Mouse (Mus musculus): ENCODE measurements around the gene Prr36. TPM values are rescaled to one million over a fixed set of nuclear protein-coding genes. Genes with fewer than 3 reads are reported as not detected.

Gene Prr36
- polyA plus RNA-seq, 1 experiment from 2014 or later: 2.3 TPM

DNA sequence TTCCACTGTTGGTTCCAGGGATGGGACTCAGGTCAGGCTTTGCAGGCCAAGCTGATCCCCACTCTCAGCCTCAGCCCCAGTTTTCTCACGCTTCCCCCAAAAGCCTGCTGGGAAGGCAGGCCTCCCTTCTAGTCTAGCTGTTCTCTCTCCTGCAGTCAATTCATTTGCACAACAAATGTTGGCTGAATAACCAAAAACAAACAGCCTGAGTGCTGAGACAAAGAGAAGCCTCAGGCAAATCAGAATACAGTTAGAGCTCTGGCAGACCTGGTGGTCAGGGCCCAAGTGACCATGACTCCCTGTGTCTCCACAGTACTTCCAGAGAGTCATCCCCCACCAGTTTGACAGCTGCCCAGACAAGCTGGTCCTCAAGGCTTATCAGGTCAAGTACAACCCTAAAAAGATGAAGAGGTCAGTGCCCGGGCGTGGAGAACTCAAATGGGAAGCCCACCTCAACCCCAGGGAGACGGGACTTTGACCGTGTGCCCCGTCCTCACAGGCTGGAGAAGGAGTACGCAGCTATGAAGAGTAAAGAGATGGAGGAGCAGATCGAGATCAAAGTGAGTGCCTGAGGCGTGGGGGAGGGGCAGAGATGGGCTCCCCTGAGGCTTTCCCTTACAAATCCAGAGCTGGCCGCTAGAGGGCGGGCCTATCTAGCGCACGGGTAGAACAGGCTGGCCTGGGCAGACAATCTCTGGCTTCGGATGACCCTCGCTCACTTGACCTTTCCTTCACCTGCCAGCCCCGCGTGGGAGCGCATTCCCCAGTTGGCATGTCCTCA, 24.3 kb downstream of the Prr36 start:
- H3K9me3 ChIP-seq: no peaks in the 10 kb centered on the region
- peak; percentile 65 for ATAC-seq (ENCODE audit: insufficient number of reproducible peaks, insufficient read depth, low FRiP score, low TSS enrichment, low read depth)
- no peaks in the 10 kb centered on the region for H3K27me3 ChIP-seq
- H3K4me1 ChIP-seq: peaks cover 10% of the 10 kb centered on the region
- H3K27ac ChIP-seq: peak overlapping the region; percentile 58; the same call in 1 of the 2 replicates
- no peak overlapping the region for H3K4me3 ChIP-seq
- 9% methylated on average over 18 of the region's 18 CpGs for WGBS
- H3K36me3 ChIP-seq: peaks cover 40% of the 10 kb centered on the region
- H3K4me2 ChIP-seq: peak overlapping the region; percentile 30
- H3K9ac ChIP-seq: no peak overlapping the region

DNA sequence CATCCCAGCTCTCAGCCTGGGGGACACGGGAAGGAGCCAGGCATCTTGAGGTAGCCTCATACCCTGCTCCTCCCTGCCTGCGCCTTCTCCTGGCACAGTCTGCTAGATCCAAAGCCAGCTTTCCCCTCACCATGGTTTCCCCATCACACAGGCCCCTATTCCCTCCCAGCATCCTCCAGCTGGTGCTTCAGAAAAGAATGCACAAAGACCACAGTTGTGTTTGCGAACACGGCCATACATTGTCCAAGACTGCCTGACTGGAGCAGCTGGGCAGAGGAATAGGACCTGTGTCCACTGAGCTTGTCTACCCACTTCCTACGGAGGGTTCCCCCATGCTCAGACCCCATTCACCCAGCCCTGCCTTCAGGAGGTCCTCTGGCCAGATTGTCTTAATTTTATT, 25.0 kb downstream of the Prr36 start:
- ATAC-seq (ENCODE audit: insufficient number of reproducible peaks, insufficient read depth, low FRiP score, low TSS enrichment, low read depth): no peak
- peaks cover 42% of the 10 kb centered on the region for H3K36me3 ChIP-seq
- no peak overlapping the region for H3K9ac ChIP-seq
- no peaks in the 10 kb centered on the region for H3K9me3 ChIP-seq
- peaks cover 10% of the 10 kb centered on the region for H3K4me1 ChIP-seq
- H3K4me3 ChIP-seq: no peak overlapping the region
- H3K27ac ChIP-seq: peak overlapping the region; percentile 58; the same call in 1 of the 2 replicates
- H3K27me3 ChIP-seq: no peaks in the 10 kb centered on the region
- H3K4me2 ChIP-seq: no peak overlapping the region
- 53% methylated on average over 5 of the region's 5 CpGs for WGBS

GRCm38 (mm10) chr8:4189031-4189722, 28.1 kb downstream of the Prr36 start:
- no peak overlapping the region for H3K27ac ChIP-seq
- H3K4me3 ChIP-seq: no peak overlapping the region
- H3K27me3 ChIP-seq: no peaks in the 10 kb centered on the region
- no peak for ATAC-seq (ENCODE audit: insufficient number of reproducible peaks, insufficient read depth, low FRiP score, low TSS enrichment, low read depth)
- no peak overlapping the region for H3K9ac ChIP-seq
- H3K36me3 ChIP-seq: peaks cover 53% of the 10 kb centered on the region
- H3K4me2 ChIP-seq: no peak overlapping the region
- H3K4me1 ChIP-seq: peaks cover 10% of the 10 kb centered on the region
- no peaks in the 10 kb centered on the region for H3K9me3 ChIP-seq
- WGBS: 34% methylated on average over 3 of the region's 3 CpGs

- H3K9me3 ChIP-seq: no peaks in the 10 kb centered on the region
- peaks cover 56% of the 10 kb centered on the region for H3K36me3 ChIP-seq
- ATAC-seq (ENCODE audit: insufficient number of reproducible peaks, insufficient read depth, low FRiP score, low TSS enrichment, low read depth): no peak
- H3K27ac ChIP-seq: no peak overlapping the region
- no peak overlapping the region for H3K9ac ChIP-seq
- H3K27me3 ChIP-seq: no peaks in the 10 kb centered on the region
- peaks cover 10% of the 10 kb centered on the region for H3K4me1 ChIP-seq
- H3K4me3 ChIP-seq: no peak overlapping the region
- no peak overlapping the region for H3K4me2 ChIP-seq
These were observed 28.7 kb downstream of the Prr36 start for GRCm38 (mm10) chr8:4188605-4189004.

DNA sequence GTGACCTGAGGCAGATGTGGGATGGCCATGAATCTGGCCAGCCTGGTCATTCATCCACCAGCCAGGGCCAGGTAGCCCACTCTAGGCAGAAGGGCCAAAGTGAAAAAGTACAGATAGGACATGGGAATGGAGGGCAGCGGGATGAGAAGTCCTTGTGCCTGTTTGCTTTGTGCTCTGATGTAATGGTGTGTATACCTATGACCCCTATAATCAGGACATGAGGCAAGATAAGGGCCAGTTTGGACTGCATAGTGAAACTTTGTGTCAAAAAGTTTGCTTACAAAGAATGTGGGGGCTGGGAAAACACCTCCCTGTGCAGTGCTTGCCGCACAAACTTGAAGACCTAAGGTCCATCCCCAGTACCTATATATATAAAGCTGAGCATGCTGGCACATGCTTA, 31.1 kb downstream of the Prr36 start:
- ATAC-seq (ENCODE audit: insufficient number of reproducible peaks, insufficient read depth, low FRiP score, low TSS enrichment, low read depth): no peak
- Histone ChIP-seq H3K4me2 (no peak overlapping the region), H3K4me3 (no peak overlapping the region), H3K9me3 (no peaks in the 10 kb centered on the region), H3K36me3 (peaks cover 53% of the 10 kb centered on the region), H3K4me1 (no peaks in the 10 kb centered on the region), H3K9ac (no peak overlapping the region), H3K27me3 (no peaks in the 10 kb centered on the region), H3K27ac (no peak overlapping the region)
- 90% methylated on average over 2 of the region's 2 CpGs for WGBS

DNA sequence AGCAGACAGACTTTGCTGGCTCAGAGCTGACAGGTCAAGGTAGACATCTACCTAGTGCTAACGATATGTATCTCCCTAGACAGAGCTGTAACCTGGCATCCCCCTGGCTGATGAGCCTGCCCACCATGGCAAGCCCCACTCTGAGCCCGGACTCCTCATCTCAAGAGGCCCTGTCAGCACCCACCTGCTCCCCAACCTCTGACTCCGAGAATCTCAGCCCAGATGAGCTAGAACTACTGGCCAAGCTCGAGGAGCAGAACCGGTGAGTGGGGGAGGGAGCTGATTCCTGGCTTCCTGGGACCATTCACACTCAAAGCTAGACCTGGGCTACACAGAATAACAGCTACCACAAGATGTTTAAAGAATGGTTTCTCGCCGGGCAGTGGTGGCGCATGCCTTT, 33.9 kb downstream of the Prr36 start:
- H3K27me3 ChIP-seq: no peaks in the 10 kb centered on the region
- H3K4me2 ChIP-seq: no peak overlapping the region
- H3K36me3 ChIP-seq: peaks cover 46% of the 10 kb centered on the region
- no peaks in the 10 kb centered on the region for H3K9me3 ChIP-seq
- no peak overlapping the region for H3K4me3 ChIP-seq
- WGBS: 88% methylated on average over 8 of the region's 8 CpGs
- no peaks in the 10 kb centered on the region for H3K4me1 ChIP-seq
- H3K27ac ChIP-seq: no peak overlapping the region
- no peak for ATAC-seq (ENCODE audit: insufficient number of reproducible peaks, insufficient read depth, low FRiP score, low TSS enrichment, low read depth)
- no peak overlapping the region for H3K9ac ChIP-seq

GRCm38 (mm10) chr8:4174018-4174417, 43.2 kb downstream of the Prr36 start:
- no peak overlapping the region for H3K27ac ChIP-seq
- H3K9me3 ChIP-seq: 0 out of 2 replicates have a peak, but pooled peaks cover 3% of the 10 kb centered on the region
- H3K27me3 ChIP-seq: no peaks in the 10 kb centered on the region
- H3K4me3 ChIP-seq: no peak overlapping the region
- no peak for ATAC-seq (ENCODE audit: insufficient number of reproducible peaks, insufficient read depth, low FRiP score, low TSS enrichment, low read depth)
- H3K4me2 ChIP-seq: no peak overlapping the region
- WGBS: 63% methylated on average over 2 of the region's 2 CpGs
- H3K9ac ChIP-seq: no peak overlapping the region
- no peaks in the 10 kb centered on the region; the same call in 1 of the 2 replicates for H3K4me1 ChIP-seq
- 0 out of 2 replicates have a peak, but pooled peaks cover 15% of the 10 kb centered on the region for H3K36me3 ChIP-seq

DNA sequence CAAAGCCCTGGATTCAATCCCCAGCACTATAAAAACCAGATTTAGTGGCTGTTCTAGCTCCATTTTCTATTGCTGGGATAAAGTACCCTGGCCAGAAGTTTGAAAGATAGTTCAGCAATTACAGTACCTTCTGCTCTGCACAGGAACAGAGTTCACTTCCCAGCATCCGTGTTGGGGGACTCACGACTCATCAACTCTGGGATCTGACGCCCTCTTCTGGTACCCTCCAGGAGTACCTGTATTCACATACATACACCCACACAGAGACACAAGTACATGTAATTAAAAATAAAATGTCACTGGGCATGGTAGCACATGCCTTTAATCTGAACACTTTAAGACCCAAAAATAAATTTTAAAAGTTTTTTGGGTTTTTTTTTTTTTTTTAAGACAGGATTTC, 44.8 kb downstream of the Prr36 start:
- Histone ChIP-seq H3K9ac (no peak overlapping the region), H3K27ac (no peak overlapping the region), H3K4me1 (peaks cover 10% of the 10 kb centered on the region; the same call in 1 of the 2 replicates), H3K36me3 (0 out of 2 replicates have a peak, but pooled peaks cover 15% of the 10 kb centered on the region), H3K9me3 (0 out of 2 replicates have a peak, but pooled peaks cover 3% of the 10 kb centered on the region), H3K27me3 (no peaks in the 10 kb centered on the region), H3K4me3 (no peak overlapping the region), H3K4me2 (no peak overlapping the region)
- no peak for ATAC-seq (ENCODE audit: insufficient number of reproducible peaks, insufficient read depth, low FRiP score, low TSS enrichment, low read depth)
- 70% methylated on average over 3 of the region's 3 CpGs for WGBS

DNA sequence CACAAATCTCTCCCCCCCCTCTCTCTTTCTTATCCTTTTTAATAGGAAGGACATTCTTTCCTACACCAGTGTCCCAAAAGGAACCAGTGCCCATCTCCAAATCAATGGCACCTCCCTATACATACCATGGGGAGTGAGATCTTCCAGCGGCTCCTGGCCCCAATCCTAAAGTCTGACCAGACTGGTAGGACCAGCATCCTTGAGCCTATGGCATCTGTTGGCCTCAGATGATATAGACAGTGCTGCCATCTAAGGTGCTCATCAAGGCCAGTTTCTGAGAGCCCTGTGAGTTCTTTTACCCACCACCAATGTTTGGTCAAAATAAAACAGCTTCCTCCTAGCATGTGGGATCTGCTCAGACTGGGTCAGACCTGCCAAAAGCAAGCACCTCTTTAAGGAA, 49.3 kb downstream of the Prr36 start:
- H3K9me3 ChIP-seq: no peaks in the 10 kb centered on the region
- H3K9ac ChIP-seq: no peak overlapping the region
- H3K4me1 ChIP-seq: peaks cover 18% of the 10 kb centered on the region
- 82% methylated on average over 1 of the region's 1 CpGs for WGBS
- no peak for ATAC-seq (ENCODE audit: insufficient number of reproducible peaks, insufficient read depth, low FRiP score, low TSS enrichment, low read depth)
- H3K4me2 ChIP-seq: no peak overlapping the region; the same call in 1 of the 2 replicates
- no peak overlapping the region for H3K27ac ChIP-seq
- no peak overlapping the region for H3K4me3 ChIP-seq
- H3K36me3 ChIP-seq: 0 out of 2 replicates have a peak, but pooled peaks cover 3% of the 10 kb centered on the region
- H3K27me3 ChIP-seq: no peaks in the 10 kb centered on the region

DNA sequence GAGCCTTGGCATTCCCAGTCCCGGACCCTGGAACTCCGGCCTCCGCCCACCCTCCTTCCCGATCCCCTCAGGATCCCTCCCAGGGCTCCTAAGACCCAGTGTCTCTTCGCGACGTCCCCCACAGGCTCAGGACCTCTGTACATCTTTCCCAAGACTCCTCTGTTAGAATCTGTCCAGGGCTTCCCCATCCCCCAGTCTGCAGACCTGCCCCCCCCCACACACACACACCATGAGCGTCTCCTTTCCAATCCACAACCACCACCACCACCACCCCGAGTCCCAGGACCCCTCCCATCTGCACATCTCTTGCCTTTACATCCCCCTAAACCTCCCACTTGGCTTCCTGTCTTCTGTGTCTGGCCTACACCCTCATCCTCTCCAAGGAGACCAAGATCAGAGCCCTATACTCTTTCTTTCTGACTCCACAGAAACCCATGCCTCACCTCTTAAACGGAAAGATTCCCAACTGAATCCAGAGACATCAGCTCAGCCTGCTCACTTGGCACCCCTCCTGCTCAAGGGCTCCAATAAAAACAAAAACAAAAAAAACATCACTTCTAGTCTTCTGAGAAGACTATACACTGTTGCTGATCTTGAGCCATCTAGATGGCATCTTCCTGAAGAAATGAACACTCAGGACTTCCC, 50.3 kb downstream of the Prr36 start:
- Histone ChIP-seq H3K4me2 (peak overlapping the region; percentile 77), H3K9me3 (no peaks in the 10 kb centered on the region), H3K4me1 (peaks cover 18% of the 10 kb centered on the region), H3K27ac (no peak overlapping the region), H3K36me3 (0 out of 2 replicates have a peak, but pooled peaks cover 3% of the 10 kb centered on the region), H3K27me3 (no peaks in the 10 kb centered on the region), H3K4me3 (peak overlapping the region; percentile 84), H3K9ac (peak overlapping the region; percentile 88)
- WGBS: 11% methylated on average over 10 of the region's 10 CpGs
- ATAC-seq (ENCODE audit: insufficient number of reproducible peaks, insufficient read depth, low FRiP score, low TSS enrichment, low read depth): no peak

GRCm38 (mm10) chr8:4165852-4166751, 51.2 kb downstream of the Prr36 start, which contains the start of gene Evi5l:
Gene Evi5l, plus strand, starts transcription at chr8:4166567.
- Histone ChIP-seq H3K4me1 (peaks cover 18% of the 10 kb centered on the region), H3K27ac (no peak within 1 kb of the TSS), H3K27me3 (no peaks in the 10 kb centered on the region), H3K9ac (peak within 1 kb of the TSS; percentile 88), H3K4me3 (peak within 1 kb of the TSS; percentile 84), H3K36me3 (0 out of 2 replicates have a peak, but pooled peaks cover under 1% of the 10 kb centered on the region), H3K4me2 (peak within 1 kb of the TSS; percentile 77), H3K9me3 (no peaks in the 10 kb centered on the region)
- ATAC-seq (ENCODE audit: insufficient number of reproducible peaks, insufficient read depth, low FRiP score, low TSS enrichment, low read depth): peak; percentile 99
- WGBS: under 1% methylated on average over 51 of the region's 51 CpGs

All from embryonic facial prominence, embryonic 13.5 days (tissue).